Comparison of ENCODE assay signal across 8 mouse cellular contexts in the genomic region with DNA sequence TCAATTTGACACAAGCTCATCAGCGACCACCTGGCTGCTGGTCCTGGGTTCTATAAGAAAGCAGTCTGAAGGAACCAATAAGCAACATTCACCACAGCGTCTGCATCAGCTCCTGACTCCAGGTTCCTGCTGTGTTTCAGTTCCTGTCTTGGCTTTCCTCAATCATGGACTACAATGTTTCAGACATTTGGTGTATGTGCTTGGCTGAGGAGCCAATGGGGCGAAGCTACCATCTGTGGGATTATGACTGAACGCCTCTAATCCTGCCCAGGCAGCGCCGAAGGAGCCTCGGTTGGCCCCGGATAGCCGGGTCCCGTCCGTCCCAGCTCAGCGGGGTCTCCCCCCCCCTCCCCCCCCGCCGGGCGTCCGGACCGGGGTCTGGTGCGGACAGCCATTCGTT. TPM values are rescaled to one million over a fixed set of nuclear protein-coding genes. Genes with fewer than 3 reads are reported as not detected.
DNase-seq lines count a peak whose midpoint lies in the region.

No protein-coding gene starts in this region.

- peak; percentile 72 to 89 for DNase-seq in adrenal gland, adult (ENCODE audit: inconsistent age in 2 of 2, low spot score in 1 of 2)
- DNase-seq in adrenal gland, adult 8-10 months = no peak
- peak; percentile 7 for DNase-seq in ZHBTc4 (ENCODE audit: low read depth, low spot score)
- DNase-seq in gastrocnemius, adult 8-10 months (ENCODE audit: low spot score in 2 of 2) = peak; percentile 44 to 45
- DNase-seq in left cerebral cortex, postnatal 25 days (ENCODE audit: low spot score in 2 of 2) = peak; percentile 77 to 78
- DNase-seq in right cerebral cortex, postnatal 25 days = peak; percentile 51
- peak; percentile 46 to 84 for DNase-seq in urinary bladder, postnatal 4 days (ENCODE audit: low spot score in 2 of 2)
- no peak for DNase-seq in embryo, embryonic 10 days (ENCODE audit: low spot score)

- intact Hi-C loops in left cerebral cortex, postnatal 25 days (cut with DNase I) = no loop called here

RNA-seq across cellular contexts. Expression of a gene that starts 18.8 kb away (rescaled TPM):
- 10 to 100 TPM; 31.6 to 46.8 (median 39.7) TPM for total RNA-seq in adrenal gland, adult 8-10 months (2022)
- 1 to 10 TPM; 7.3 to 9.5 (median 8.6) TPM for total RNA-seq in gastrocnemius, adult 8-10 months (2022)
- 100 to 1,000 TPM; 135 to 137 TPM for total RNA-seq in left cerebral cortex, postnatal 25 days (2021)

RNA-seq across cellular contexts. Expression of a gene that starts 50.4 kb away (rescaled TPM):
- total RNA-seq in adrenal gland, adult 8-10 months (2022) = 10 to 100 TPM; 12.1 to 13.5 (median 12.9) TPM
- 10 to 100 TPM; 18.6 to 20.1 (median 19.5) TPM for total RNA-seq in gastrocnemius, adult 8-10 months (2022)
- 1 to 10 TPM; 8.5 to 9.1 TPM for total RNA-seq in left cerebral cortex, postnatal 25 days (2021)

Comparison
In these comparisons a context has a peak if more than half of its experiments do, and no peak if none do; other contexts are left out.
1. DNase-seq: peak in adrenal gland, adult (2 of 2), ZHBTc4 (single experiment), gastrocnemius, adult 8-10 months (2 of 2), left cerebral cortex, postnatal 25 days (2 of 2), right cerebral cortex, postnatal 25 days (single experiment) and urinary bladder, postnatal 4 days (2 of 2); none in adrenal gland, adult 8-10 months (single experiment) and embryo, embryonic 10 days (single experiment).